Mouse (Mus musculus) common myeloid progenitor, adult 5-6 weeks (primary cell): ENCODE measurements at regions not wholly inside any gene's neighbourhood (a gene's known extent, or its start where the extent isn't known, plus 50 kb on each side); places are given as distances from the start of the nearest gene placed in this dataset.
"Not testable (repeated sequence)": the region's sequence is repeated elsewhere in the genome, so short reads cannot be mapped to it uniquely, and the experiment has no call there.

Source experiments
- ATAC-seq: replicated peaks from 2 replicates; pipeline ENCODE4 v1.8.0; 2016; ENCODE audit warnings: low read depth, mild to moderate bottlenecking, moderate TSS enrichment, inconsistent platforms; ENCODE audit not compliant: poor library complexity, severe bottlenecking

GRCm38 (mm10) chr6:24384193-24384888 lies 130.5 kb downstream of the Iqub start:
- peak; percentile 73; the same call in 1 of the 2 replicates for ATAC-seq

GRCm38 (mm10) chr6:24379859-24380258 lies 135.0 kb downstream of the Iqub start:
- ATAC-seq = no peak

- ATAC-seq = no peak
These were observed 138.1 kb downstream of the Iqub start for GRCm38 (mm10) chr6:24376728-24377127.

GRCm38 (mm10) chr6:24373161-24373560 lies 141.7 kb downstream of the Iqub start:
- no peak for ATAC-seq

- no peak for ATAC-seq
These were observed 143.2 kb downstream of the Iqub start for GRCm38 (mm10) chr6:24371680-24372079.

GRCm38 (mm10) chr6:24350882-24351281 lies 164.0 kb downstream of the Iqub start:
- peak; percentile 97 for ATAC-seq

- ATAC-seq = no peak
These were observed 166.3 kb downstream of the Iqub start for GRCm38 (mm10) chr6:24348481-24349062.

- ATAC-seq = peak; percentile 81
These were observed 167.0 kb downstream of the Iqub start for GRCm38 (mm10) chr6:24347745-24348480.

GRCm38 (mm10) chr6:24342471-24342870 lies 172.4 kb downstream of the Iqub start:
- no peak for ATAC-seq

GRCm38 (mm10) chr6:24342056-24342455 lies 172.8 kb downstream of the Iqub start:
- ATAC-seq = no peak

GRCm38 (mm10) chr6:24340107-24340506 lies 172.2 kb upstream of the Slc13a1 start:
- ATAC-seq = not testable (repeated sequence)

GRCm38 (mm10) chr6:24325215-24325614 lies 157.3 kb upstream of the Slc13a1 start:
- no peak for ATAC-seq

GRCm38 (mm10) chr6:24324718-24325117 lies 156.8 kb upstream of the Slc13a1 start:
- ATAC-seq = no peak

GRCm38 (mm10) chr6:24322371-24322770 lies 154.5 kb upstream of the Slc13a1 start:
- ATAC-seq = no peak

GRCm38 (mm10) chr6:24318862-24319261 lies 151.0 kb upstream of the Slc13a1 start:
- ATAC-seq = no peak

GRCm38 (mm10) chr6:24310675-24311074 lies 142.8 kb upstream of the Slc13a1 start:
- no peak for ATAC-seq

GRCm38 (mm10) chr6:24309810-24310209 lies 141.9 kb upstream of the Slc13a1 start:
- ATAC-seq = no peak

GRCm38 (mm10) chr6:24301681-24302080 lies 133.8 kb upstream of the Slc13a1 start:
- ATAC-seq = no peak

- no peak for ATAC-seq
These were observed 133.3 kb upstream of the Slc13a1 start for GRCm38 (mm10) chr6:24301146-24301545.

GRCm38 (mm10) chr6:24298562-24299212 lies 130.8 kb upstream of the Slc13a1 start:
- peak; percentile 63 for ATAC-seq

- ATAC-seq = not testable (repeated sequence)
These were observed 120.9 kb upstream of the Slc13a1 start for GRCm38 (mm10) chr6:24288757-24289156.
